Comparison of ENCODE assay signal across 20 mouse cellular contexts in genomic region chr5:115233031-115233780, GRCm38 (mm10). TPM values are rescaled to one million over a fixed set of nuclear protein-coding genes. Genes with fewer than 3 reads are reported as not detected.
"Had no signal": no experiment of that assay in that cellular context is flagged by ENCODE, and none has a peak within 500 bp of the region (broad histone marks: within the 10 kb centered on the region; RNA-seq: fewer than 3 reads in every experiment).

No protein-coding gene starts in this region.

- DNase-seq: kidney, adult 2 months; kidney, postnatal 25 days; liver, postnatal 0 days; lung, postnatal 14 days; lung, postnatal 4 days; midbrain, embryonic 14.5 days; right cerebral cortex, postnatal 14 days; spleen, adult 18-20 months; thymus, adult 18-20 months; thymus, postnatal 14 days; thymus, postnatal 4 days had no signal

- H3K36me3 ChIP-seq: limb, embryonic 12.5 days; limb, embryonic 15.5 days; lung, embryonic 15.5 days; stomach, embryonic 15.5 days had no signal

- H3K4me3 ChIP-seq: limb, embryonic 12.5 days; limb, embryonic 15.5 days; lung, embryonic 15.5 days; stomach, embryonic 15.5 days had no signal

- H3K9ac ChIP-seq: limb, embryonic 12.5 days; limb, embryonic 15.5 days; liver, embryonic 14.5 days; liver, postnatal 0 days; lung, embryonic 15.5 days; stomach, embryonic 15.5 days had no signal

- H3K9me3 ChIP-seq: limb, embryonic 12.5 days; limb, embryonic 15.5 days; lung, embryonic 15.5 days; stomach, embryonic 15.5 days had no signal

- H3K4me2 ChIP-seq: limb, embryonic 12.5 days; limb, embryonic 15.5 days; liver, embryonic 11.5 days; lung, embryonic 15.5 days; midbrain, embryonic 11.5 days; stomach, embryonic 15.5 days had no signal

- H3K27ac ChIP-seq: kidney, postnatal 0 days; limb, embryonic 12.5 days; limb, embryonic 15.5 days; liver, embryonic 14.5 days; lung, embryonic 15.5 days; stomach, embryonic 15.5 days had no signal

- ATAC-seq: intestine, postnatal 0 days; liver, postnatal 0 days had no signal

RNA-seq across cellular contexts. Expression of gene Cabp1, which starts 39.0 kb away (rescaled TPM):
- polyA plus RNA-seq: liver, postnatal 0 days had no signal
